Mouse (Mus musculus): ENCODE data around the gene Add2. TPM values are rescaled to one million over a fixed set of nuclear protein-coding genes. Genes with fewer than 3 reads are reported as not detected.
"Not testable (repeated sequence)": the region's sequence is repeated elsewhere in the genome, so short reads cannot be mapped to it uniquely, and the experiment has no call there.

Gene Add2
- 100 to 1,000 TPM; 241 to 253 TPM for total RNA-seq (2021)
- long read RNA-seq, experiment 1, full-length matches to known transcripts, result 3 of 45 reads
- long read RNA-seq, experiment 1, partial matches to known transcripts, result 7 of 45 reads
- long read RNA-seq, experiment 1, other reads (novel, unspliced or antisense), result 35 of 45 reads
- long read RNA-seq, experiment 2, full-length matches to known transcripts, result 3 of 54 reads
- long read RNA-seq, experiment 2, partial matches to known transcripts, result 8 of 54 reads
- long read RNA-seq, experiment 2, other reads (novel, unspliced or antisense), result 43 of 54 reads

GRCm38 (mm10) chr6:86028601-86029322, at the start of gene Add2:
Gene Add2 (plus strand): TSS chr6:86028681.
- DNase-seq (ENCODE audit: low spot score in 2 of 2), result peak; percentile 63 to 71

- DNase-seq (ENCODE audit: low spot score in 2 of 2), result not testable (repeated sequence)
These were observed 49.7 kb upstream of the Add2 start for GRCm38 (mm10) chr6:85978736-85979135.

- no peak for DNase-seq (ENCODE audit: low spot score in 2 of 2)
These were observed 44.1 kb upstream of the Add2 start for GRCm38 (mm10) chr6:85984351-85984750.

- not testable (repeated sequence) for DNase-seq (ENCODE audit: low spot score in 2 of 2)
These were observed 38.9 kb upstream of the Add2 start for GRCm38 (mm10) chr6:85989570-85989969.

GRCm38 (mm10) chr6:85990774-85991173, 37.7 kb upstream of the Add2 start:
- DNase-seq (ENCODE audit: low spot score in 2 of 2), result not testable (repeated sequence)

GRCm38 (mm10) chr6:86003405-86003925, 25.0 kb upstream of the Add2 start:
- no peak for DNase-seq (ENCODE audit: low spot score in 2 of 2)

GRCm38 (mm10) chr6:86004271-86005148, 24.0 kb upstream of the Add2 start:
- DNase-seq (ENCODE audit: low spot score in 2 of 2), result peak; percentile 60 to 73

- DNase-seq (ENCODE audit: low spot score in 2 of 2), result peak; percentile 55 to 70
These were observed 18.5 kb upstream of the Add2 start for GRCm38 (mm10) chr6:86009980-86010379.

GRCm38 (mm10) chr6:86014812-86015211, 13.7 kb upstream of the Add2 start:
- not testable (repeated sequence) for DNase-seq (ENCODE audit: low spot score in 2 of 2)

GRCm38 (mm10) chr6:86015871-86016270, 12.6 kb upstream of the Add2 start, which contains the start of gene Figla:
Gene Figla (plus strand): TSS chr6:86016171.
- no peak for DNase-seq (ENCODE audit: low spot score in 2 of 2)

GRCm38 (mm10) chr6:86016793-86017350, 11.6 kb upstream of the Add2 start:
- no peak for DNase-seq (ENCODE audit: low spot score in 2 of 2)

GRCm38 (mm10) chr6:86019415-86020237, 8.9 kb upstream of the Add2 start:
- no peak for DNase-seq (ENCODE audit: low spot score in 2 of 2)

GRCm38 (mm10) chr6:86020948-86021347, 7.5 kb upstream of the Add2 start:
- no peak for DNase-seq (ENCODE audit: low spot score in 2 of 2)

- no peak for DNase-seq (ENCODE audit: low spot score in 2 of 2)
These were observed 1.7 kb upstream of the Add2 start for GRCm38 (mm10) chr6:86026632-86027292.

GRCm38 (mm10) chr6:86028150-86028549, 331 bp upstream of the Add2 start:
- DNase-seq (ENCODE audit: low spot score in 2 of 2), result no peak

- no peak for DNase-seq (ENCODE audit: low spot score in 2 of 2)
These were observed 837 bp downstream of the Add2 start for GRCm38 (mm10) chr6:86029323-86029713.

- no peak for DNase-seq (ENCODE audit: low spot score in 2 of 2)
These were observed 3.0 kb downstream of the Add2 start for GRCm38 (mm10) chr6:86031527-86031926.

- no peak for DNase-seq (ENCODE audit: low spot score in 2 of 2)
These were observed 5.2 kb downstream of the Add2 start for GRCm38 (mm10) chr6:86033635-86034034.

GRCm38 (mm10) chr6:86038901-86039300, 10.4 kb downstream of the Add2 start:
- no peak for DNase-seq (ENCODE audit: low spot score in 2 of 2)
